Mouse (Mus musculus): ENCODE results near the gene Ntng1. TPM values are rescaled to one million over a fixed set of nuclear protein-coding genes. Genes with fewer than 3 reads are reported as not detected.
A peak's percentile ranks its signal among the peaks of the same experiment; 100 is the strongest.

Ntng1 gene
- polyA plus RNA-seq, 1 experiment from 2014 or later: 2.8 TPM

DNA sequence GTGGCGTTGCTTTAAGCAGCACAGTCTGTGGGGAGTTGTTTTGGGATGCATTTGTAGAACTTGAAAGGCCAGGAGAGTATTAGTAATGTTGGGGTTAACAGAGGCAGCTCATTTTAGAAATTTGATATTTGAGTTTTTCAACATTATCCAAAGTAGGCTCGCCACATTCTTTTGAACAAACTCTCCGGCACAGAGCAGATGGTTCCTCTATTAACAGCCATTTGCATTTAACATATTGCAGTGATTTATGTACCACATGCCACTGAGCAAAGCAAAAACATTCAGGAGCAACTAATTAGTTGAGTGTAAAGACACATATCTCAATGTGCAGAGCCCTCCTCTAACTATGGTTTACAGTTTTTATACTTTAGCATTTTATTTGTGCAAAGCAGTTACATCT, 224.8 kb downstream of the Ntng1 start:
- no peak overlapping the region for H3K27ac ChIP-seq (ENCODE audit: low read depth, low read length)
- peak; percentile 81 for DNase-seq (ENCODE audit: low spot score, missing footprints)
- no peak for ATAC-seq (ENCODE audit: low FRiP score)

DNA sequence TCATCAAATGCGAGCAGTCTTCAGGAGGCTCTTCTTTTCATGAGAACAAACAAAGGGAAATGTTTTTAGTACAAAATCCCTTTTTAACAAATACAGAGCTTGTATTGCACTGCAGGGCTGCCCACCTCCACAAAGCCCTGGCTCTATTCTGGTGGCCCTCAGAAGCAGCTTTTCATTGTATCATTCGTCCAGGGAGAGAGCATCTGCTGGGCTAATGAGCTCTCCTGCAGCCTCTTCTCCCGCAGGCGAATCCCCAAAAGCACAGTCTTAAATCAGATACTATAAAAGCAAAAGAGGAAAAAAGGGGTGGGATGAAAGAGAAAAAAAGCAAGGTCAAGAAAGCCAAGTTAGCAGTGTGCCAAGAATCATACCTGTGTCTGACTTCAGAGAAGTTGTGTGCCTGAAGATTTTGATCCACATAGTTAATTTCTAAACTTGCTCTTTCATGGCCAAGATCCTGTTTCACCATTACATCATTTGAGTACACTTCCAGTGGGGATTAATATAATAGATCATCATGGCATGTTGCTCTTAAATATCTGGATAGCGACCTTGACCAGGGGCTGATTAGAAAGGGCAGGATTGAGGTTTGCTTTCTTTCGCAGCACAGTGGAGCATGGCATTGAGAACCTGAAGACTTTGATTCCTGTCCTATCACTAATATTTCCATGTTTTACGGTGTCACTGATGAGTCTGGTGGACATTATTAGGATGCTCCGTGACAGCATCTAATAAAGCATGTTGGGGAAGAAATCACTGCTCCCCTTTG, 225.7 kb downstream of the Ntng1 start:
- no peaks in the 10 kb centered on the region for H3K36me3 ChIP-seq (ENCODE audit: control insufficient read depth, insufficient read depth, low read length)
- WGBS: 49% methylated on average over 8 of the region's 8 CpGs
- H3K9ac ChIP-seq (ENCODE audit: low read length): no peak overlapping the region
- H3K9me3 ChIP-seq (ENCODE audit: control insufficient read depth, low read length): no peaks in the 10 kb centered on the region
- no peak overlapping the region for H3K27ac ChIP-seq (ENCODE audit: low read depth, low read length)
- ATAC-seq (ENCODE audit: low FRiP score): no peak
- no peak overlapping the region for H3K4me3 ChIP-seq (ENCODE audit: low read depth, low read length)
- no peaks in the 10 kb centered on the region for H3K27me3 ChIP-seq (ENCODE audit: control insufficient read depth, insufficient read depth, low read length)
- H3K4me2 ChIP-seq: no peak overlapping the region
- peak; percentile 82 for DNase-seq (ENCODE audit: low spot score, missing footprints)
- peaks cover 4% of the 10 kb centered on the region for H3K4me1 ChIP-seq (ENCODE audit: control insufficient read depth, insufficient read depth, low read length)

More for the DNA sequence above, 224.8 kb downstream of the Ntng1 start:
- Histone ChIP-seq H3K36me3 (ENCODE audit: control insufficient read depth, insufficient read depth, low read length) (no peaks in the 10 kb centered on the region), H3K27me3 (ENCODE audit: control insufficient read depth, insufficient read depth, low read length) (no peaks in the 10 kb centered on the region), H3K4me2 (no peak overlapping the region), H3K9ac (ENCODE audit: low read length) (no peak overlapping the region), H3K9me3 (ENCODE audit: control insufficient read depth, low read length) (no peaks in the 10 kb centered on the region), H3K4me3 (ENCODE audit: low read depth, low read length) (no peak overlapping the region), H3K4me1 (ENCODE audit: control insufficient read depth, insufficient read depth, low read length) (peaks cover 4% of the 10 kb centered on the region)
- whole genome bisulfite sequencing: 74% methylated on average over 3 of the region's 3 CpGs

DNA sequence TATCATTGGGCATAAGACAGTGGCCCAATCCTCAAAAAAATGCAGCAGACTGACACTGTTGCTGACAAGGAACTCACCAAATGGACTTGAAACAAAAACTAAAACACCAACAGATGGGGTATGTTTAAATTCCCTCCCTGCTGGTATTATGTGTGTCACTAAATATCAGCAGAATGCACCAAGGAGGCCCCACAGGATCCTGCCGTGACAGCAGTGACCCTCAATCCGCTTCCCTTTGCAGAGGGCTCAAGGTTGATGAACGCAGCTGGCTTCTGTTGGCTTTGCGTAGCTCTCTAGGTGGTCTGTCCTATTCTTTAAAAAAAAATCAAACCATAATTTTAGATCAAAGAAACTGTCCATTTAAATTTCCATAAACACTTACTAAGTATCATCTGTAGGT, 226.7 kb downstream of the Ntng1 start:
- peak; percentile 84 for DNase-seq (ENCODE audit: low spot score, missing footprints)
- ATAC-seq (ENCODE audit: low FRiP score): peak; percentile 71
- H3K27me3 ChIP-seq (ENCODE audit: control insufficient read depth, insufficient read depth, low read length): no peaks in the 10 kb centered on the region
- H3K4me2 ChIP-seq: no peak overlapping the region
- no peak overlapping the region for H3K9ac ChIP-seq (ENCODE audit: low read length)
- 30% methylated on average over 4 of the region's 4 CpGs for WGBS
- no peaks in the 10 kb centered on the region for H3K36me3 ChIP-seq (ENCODE audit: control insufficient read depth, insufficient read depth, low read length)
- H3K4me3 ChIP-seq (ENCODE audit: low read depth, low read length): no peak overlapping the region
- H3K4me1 ChIP-seq (ENCODE audit: control insufficient read depth, insufficient read depth, low read length): peaks cover 4% of the 10 kb centered on the region
- no peaks in the 10 kb centered on the region for H3K9me3 ChIP-seq (ENCODE audit: control insufficient read depth, low read length)
- no peak overlapping the region for H3K27ac ChIP-seq (ENCODE audit: low read depth, low read length)

DNA sequence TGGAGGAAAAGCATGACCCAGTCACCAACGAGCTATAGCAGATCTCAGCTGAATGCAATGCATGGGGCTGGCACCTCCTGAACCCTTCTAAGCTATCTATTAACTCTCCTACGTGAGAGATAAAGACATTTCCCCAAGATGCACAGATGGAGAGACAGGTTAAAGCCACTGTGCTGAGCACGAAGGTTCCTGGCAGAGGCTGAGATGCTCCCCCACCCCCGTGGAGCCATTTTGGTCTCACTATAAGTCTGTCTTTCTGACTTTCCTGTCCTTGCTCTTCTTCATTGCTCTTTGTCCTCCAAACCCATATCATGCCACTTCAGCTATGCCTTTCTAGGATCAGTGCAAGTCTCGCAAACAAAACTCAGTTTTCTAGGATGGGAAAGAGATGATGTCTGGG, 229.6 kb downstream of the Ntng1 start:
- ATAC-seq (ENCODE audit: low FRiP score): no peak
- Histone ChIP-seq H3K4me2 (no peak overlapping the region), H3K9ac (ENCODE audit: low read length) (no peak overlapping the region), H3K4me1 (ENCODE audit: control insufficient read depth, insufficient read depth, low read length) (peaks cover 4% of the 10 kb centered on the region), H3K9me3 (ENCODE audit: control insufficient read depth, low read length) (no peaks in the 10 kb centered on the region), H3K27ac (ENCODE audit: low read depth, low read length) (no peak overlapping the region), H3K4me3 (ENCODE audit: low read depth, low read length) (no peak overlapping the region), H3K27me3 (ENCODE audit: control insufficient read depth, insufficient read depth, low read length) (no peaks in the 10 kb centered on the region), H3K36me3 (ENCODE audit: control insufficient read depth, insufficient read depth, low read length) (no peaks in the 10 kb centered on the region)
- 86% methylated on average over 5 of the region's 5 CpGs for WGBS
- DNase-seq (ENCODE audit: low spot score, missing footprints): no peak

DNA sequence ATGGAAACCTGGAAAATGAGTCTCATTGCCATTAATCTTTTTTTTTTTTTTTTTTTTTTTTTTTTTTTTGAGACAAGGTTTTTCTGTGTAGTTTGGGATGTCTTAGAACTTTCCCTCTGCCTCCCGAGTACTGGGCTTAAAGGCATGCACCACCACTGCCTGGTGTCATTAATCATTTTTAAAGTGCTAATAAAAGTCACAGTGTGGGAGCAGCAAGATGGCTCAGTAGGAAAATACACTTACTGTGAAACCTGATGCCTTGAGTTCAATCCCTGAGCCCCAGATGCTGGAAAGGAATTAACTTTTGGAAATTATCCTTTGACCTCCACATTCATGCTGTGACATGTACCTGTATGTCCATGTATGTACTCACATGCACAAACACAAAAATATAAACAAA, 253.2 kb downstream of the Ntng1 start:
- Histone ChIP-seq H3K9ac (ENCODE audit: low read length) (no peak overlapping the region), H3K9me3 (ENCODE audit: control insufficient read depth, low read length) (no peaks in the 10 kb centered on the region), H3K27ac (ENCODE audit: low read depth, low read length) (no peak overlapping the region), H3K4me2 (no peak overlapping the region), H3K27me3 (ENCODE audit: control insufficient read depth, insufficient read depth, low read length) (no peaks in the 10 kb centered on the region), H3K4me1 (ENCODE audit: control insufficient read depth, insufficient read depth, low read length) (no peaks in the 10 kb centered on the region), H3K4me3 (ENCODE audit: low read depth, low read length) (no peak overlapping the region), H3K36me3 (ENCODE audit: control insufficient read depth, insufficient read depth, low read length) (no peaks in the 10 kb centered on the region)
- WGBS: 53% methylated on average over 1 of the region's 1 CpGs
- ATAC-seq (ENCODE audit: low FRiP score) (no peak), DNase-seq (ENCODE audit: low spot score, missing footprints) (no peak)

DNA sequence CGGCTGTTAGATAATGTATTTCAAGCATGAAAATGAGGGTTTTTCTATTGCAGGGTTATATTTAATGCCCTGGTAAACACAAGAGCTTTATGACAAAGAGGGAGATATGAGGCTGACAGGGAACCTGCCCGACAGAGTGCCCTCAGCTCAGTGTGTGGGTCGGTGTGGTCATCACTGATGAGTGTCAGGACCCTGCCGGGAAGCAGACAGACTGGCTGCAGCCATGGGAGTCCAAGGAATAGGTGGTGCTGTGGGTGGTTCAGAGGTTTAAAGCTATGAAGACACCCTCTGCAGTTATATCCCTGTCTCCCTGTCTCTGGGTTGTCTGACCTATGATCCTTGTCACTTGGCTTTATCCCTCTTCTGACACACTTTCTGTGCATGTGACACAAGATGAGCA, 258.1 kb downstream of the Ntng1 start:
- H3K4me1 ChIP-seq (ENCODE audit: control insufficient read depth, insufficient read depth, low read length): no peaks in the 10 kb centered on the region
- H3K9me3 ChIP-seq (ENCODE audit: control insufficient read depth, low read length): no peaks in the 10 kb centered on the region
- WGBS: 72% methylated on average over 4 of the region's 4 CpGs
- H3K4me2 ChIP-seq: no peak overlapping the region
- peak; percentile 59; the same call in 1 of the 2 replicates for ATAC-seq (ENCODE audit: low FRiP score)
- H3K27me3 ChIP-seq (ENCODE audit: control insufficient read depth, insufficient read depth, low read length): no peaks in the 10 kb centered on the region
- H3K27ac ChIP-seq (ENCODE audit: low read depth, low read length): no peak overlapping the region
- no peak overlapping the region for H3K4me3 ChIP-seq (ENCODE audit: low read depth, low read length)
- no peak overlapping the region for H3K9ac ChIP-seq (ENCODE audit: low read length)
- no peaks in the 10 kb centered on the region for H3K36me3 ChIP-seq (ENCODE audit: control insufficient read depth, insufficient read depth, low read length)
- DNase-seq (ENCODE audit: low spot score, missing footprints): no peak

DNA sequence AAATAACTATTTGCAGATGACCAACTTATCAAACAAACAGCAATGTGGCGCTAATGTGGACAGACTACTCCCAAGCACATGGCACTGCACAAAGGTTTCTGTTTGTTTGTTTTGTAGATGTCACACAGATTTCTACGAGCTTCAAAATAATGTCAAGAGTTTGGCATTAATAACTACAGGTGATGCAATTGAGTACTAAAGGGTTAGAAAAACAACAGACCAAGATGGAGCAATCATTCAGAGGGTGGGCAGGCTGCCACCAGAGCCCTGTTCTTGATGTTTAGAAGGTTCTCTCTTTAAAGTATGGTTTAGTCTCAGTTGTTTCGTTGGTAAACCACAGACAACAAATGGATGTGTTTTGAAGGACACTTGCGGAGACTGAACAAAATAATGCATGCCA, 264.8 kb downstream of the Ntng1 start:
- no peak overlapping the region for H3K4me3 ChIP-seq (ENCODE audit: low read depth, low read length)
- ATAC-seq (ENCODE audit: low FRiP score) (no peak), DNase-seq (ENCODE audit: low spot score, missing footprints) (no peak)
- H3K27me3 ChIP-seq (ENCODE audit: control insufficient read depth, insufficient read depth, low read length): no peaks in the 10 kb centered on the region
- 83% methylated on average over 4 of the region's 4 CpGs for WGBS
- H3K36me3 ChIP-seq (ENCODE audit: control insufficient read depth, insufficient read depth, low read length): no peaks in the 10 kb centered on the region
- H3K9me3 ChIP-seq (ENCODE audit: control insufficient read depth, low read length): no peaks in the 10 kb centered on the region
- no peaks in the 10 kb centered on the region for H3K4me1 ChIP-seq (ENCODE audit: control insufficient read depth, insufficient read depth, low read length)
- no peak overlapping the region for H3K9ac ChIP-seq (ENCODE audit: low read length)
- H3K27ac ChIP-seq (ENCODE audit: low read depth, low read length): no peak overlapping the region
- H3K4me2 ChIP-seq: no peak overlapping the region

DNA sequence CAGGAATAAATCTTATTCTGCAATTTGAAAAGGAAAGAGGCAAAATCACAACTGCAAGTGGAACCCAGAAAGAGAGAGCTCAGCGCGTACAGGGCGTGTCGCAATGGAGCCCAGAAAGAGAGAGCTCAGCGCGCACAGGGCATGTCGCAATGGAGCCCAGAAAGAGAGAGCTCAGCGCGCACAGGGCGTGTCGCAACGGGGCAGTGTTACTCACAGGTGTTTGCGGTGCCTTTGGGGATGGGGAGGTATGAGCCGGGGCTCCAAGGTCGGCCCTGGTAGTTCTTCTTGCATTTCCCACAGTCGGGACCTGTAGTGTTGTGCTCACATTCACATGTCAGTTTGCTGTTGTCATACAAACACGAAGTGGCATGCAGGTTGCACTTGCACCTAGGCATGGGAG, 271.8 kb downstream of the Ntng1 start:
- Histone ChIP-seq H3K27me3 (ENCODE audit: control insufficient read depth, insufficient read depth, low read length) (no peaks in the 10 kb centered on the region), H3K9me3 (ENCODE audit: control insufficient read depth, low read length) (no peaks in the 10 kb centered on the region), H3K4me1 (ENCODE audit: control insufficient read depth, insufficient read depth, low read length) (no peaks in the 10 kb centered on the region), H3K27ac (ENCODE audit: low read depth, low read length) (no peak overlapping the region), H3K36me3 (ENCODE audit: control insufficient read depth, insufficient read depth, low read length) (no peaks in the 10 kb centered on the region), H3K9ac (ENCODE audit: low read length) (no peak overlapping the region), H3K4me2 (no peak overlapping the region), H3K4me3 (ENCODE audit: low read depth, low read length) (no peak overlapping the region)
- 89% methylated on average over 17 of the region's 17 CpGs for WGBS
- DNase-seq (ENCODE audit: low spot score, missing footprints) (no peak), ATAC-seq (ENCODE audit: low FRiP score) (no peak)

DNA sequence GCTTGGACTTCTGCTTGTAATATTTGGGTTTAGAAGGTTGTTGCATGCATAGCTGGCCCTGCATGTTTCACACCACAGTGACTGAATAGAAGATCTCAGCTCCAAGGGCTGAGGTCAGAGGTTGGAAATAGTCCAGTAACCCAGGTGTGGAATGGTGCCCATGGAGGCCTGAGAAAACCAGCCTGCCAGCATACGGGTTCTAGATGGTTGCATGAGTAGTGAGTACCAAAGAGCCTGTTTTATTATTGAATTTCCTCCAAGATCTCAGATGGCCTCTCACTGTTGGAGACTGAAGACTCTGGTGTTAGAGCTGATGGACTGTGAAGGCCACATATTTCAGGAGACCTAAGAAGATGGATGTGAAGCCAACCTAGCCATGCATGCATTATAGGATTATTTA, 285.5 kb downstream of the Ntng1 start:
- no peak overlapping the region for H3K4me2 ChIP-seq
- WGBS: 83% methylated on average over 1 of the region's 1 CpGs
- H3K4me1 ChIP-seq (ENCODE audit: control insufficient read depth, insufficient read depth, low read length): no peaks in the 10 kb centered on the region
- H3K9ac ChIP-seq (ENCODE audit: low read length): no peak overlapping the region
- no peak overlapping the region for H3K4me3 ChIP-seq (ENCODE audit: low read depth, low read length)
- no peaks in the 10 kb centered on the region for H3K9me3 ChIP-seq (ENCODE audit: control insufficient read depth, low read length)
- H3K36me3 ChIP-seq (ENCODE audit: control insufficient read depth, insufficient read depth, low read length): no peaks in the 10 kb centered on the region
- H3K27me3 ChIP-seq (ENCODE audit: control insufficient read depth, insufficient read depth, low read length): no peaks in the 10 kb centered on the region
- no peak for DNase-seq (ENCODE audit: low spot score, missing footprints)
- no peak overlapping the region for H3K27ac ChIP-seq (ENCODE audit: low read depth, low read length)
- ATAC-seq (ENCODE audit: low FRiP score): no peak

All from midbrain, embryonic 11.5 days (tissue).